25 mouse cellular contexts compared by ENCODE assay signal in genomic region chr7:144665585-144665984, GRCm38 (mm10).
"Had no signal": no experiment of that assay in that cellular context is flagged by ENCODE, and none has a peak within 500 bp of the region (broad histone marks: within the 10 kb centered on the region; RNA-seq: fewer than 3 reads in every experiment).

No protein-coding gene starts in this region.

- H3K4me2 ChIP-seq: heart, embryonic 11.5 days; heart, embryonic 13.5 days; heart, embryonic 15.5 days; hindbrain, embryonic 13.5 days; hindbrain, embryonic 15.5 days; limb, embryonic 13.5 days; limb, embryonic 15.5 days; liver, embryonic 12.5 days had no signal

- H3K27me3 ChIP-seq: heart, embryonic 13.5 days; hindbrain, embryonic 15.5 days; limb, embryonic 13.5 days; limb, embryonic 15.5 days had no signal

- H3K36me3 ChIP-seq: heart, embryonic 13.5 days; heart, embryonic 15.5 days; hindbrain, embryonic 13.5 days; hindbrain, embryonic 15.5 days; limb, embryonic 13.5 days; limb, embryonic 15.5 days had no signal

- H3K9me3 ChIP-seq: heart, embryonic 13.5 days; heart, embryonic 15.5 days; hindbrain, embryonic 13.5 days; hindbrain, embryonic 15.5 days; limb, embryonic 13.5 days; limb, embryonic 15.5 days; liver, embryonic 12.5 days had no signal

- DNase-seq: gastrocnemius, postnatal 14 days; gastrocnemius, postnatal 36 days; heart, adult 11 months; heart, adult 2 months; heart, postnatal 14 days; heart, postnatal 36 days; kidney, adult 11 months; kidney, adult 2 months; kidney, adult 9 months; kidney, postnatal 10 days; kidney, postnatal 36 days; layer of hippocampus, adult 9-11 months; layer of hippocampus, postnatal 36 days had no signal

- H3K4me1 ChIP-seq: heart, embryonic 15.5 days; hindbrain, embryonic 15.5 days; liver, embryonic 12.5 days had no signal

- ATAC-seq: hindbrain, postnatal 0 days; intestine, embryonic 16.5 days; liver, embryonic 12.5 days had no signal

- H3K4me3 ChIP-seq: heart, adult 2 months; heart, embryonic 13.5 days; heart, embryonic 15.5 days; hindbrain, embryonic 13.5 days; hindbrain, embryonic 15.5 days; left cerebral cortex, adult 2 months; limb, embryonic 13.5 days; limb, embryonic 15.5 days; liver, embryonic 12.5 days had no signal

- H3K27ac ChIP-seq: heart, adult 2 months; heart, embryonic 13.5 days; heart, embryonic 15.5 days; hindbrain, embryonic 13.5 days; hindbrain, embryonic 15.5 days; hindbrain, postnatal 0 days; left cerebral cortex, adult 2 months; limb, embryonic 13.5 days; limb, embryonic 15.5 days; liver, embryonic 12.5 days; liver, embryonic 14.5 days had no signal

- H3K9ac ChIP-seq: heart, embryonic 13.5 days; heart, embryonic 15.5 days; hindbrain, embryonic 13.5 days; hindbrain, embryonic 15.5 days; limb, embryonic 13.5 days; limb, embryonic 15.5 days; liver, embryonic 12.5 days; liver, embryonic 14.5 days had no signal
